Mouse (Mus musculus) small intestine, adult 2 months (tissue): ENCODE data around the gene Uckl1. TPM values are rescaled to one million over a fixed set of nuclear protein-coding genes. Genes with fewer than 3 reads are reported as not detected.

Source experiments
- H3K27ac ChIP-seq: fragments of 200-500 bp; 2 replicates; pipeline ENCODE4 v1.5.1; 2012; ENCODE audit warnings: low read depth, low read length, control low read depth, inconsistent platforms; ENCODE audit not compliant: insufficient read depth
- H3K27me3 ChIP-seq: fragments of 200-500 bp; 2 replicates; pipeline ENCODE4 v1.6.1; 2012; ENCODE audit warnings: mild to moderate bottlenecking, moderate library complexity, low read length, inconsistent platforms; ENCODE audit not compliant: control insufficient read depth, insufficient read depth
- H3K36me3 ChIP-seq: fragments of 200-500 bp; 2 replicates; pipeline ENCODE4 v1.6.1; 2012; ENCODE audit warnings: mild to moderate bottlenecking, low read length, control low read depth, inconsistent platforms; ENCODE audit not compliant: control insufficient read depth, insufficient read depth
- H3K4me1 ChIP-seq: fragments of 200-500 bp; 2 replicates; pipeline ENCODE4 v1.6.1; 2012; ENCODE audit warnings: low read length, inconsistent platforms, mixed read lengths; ENCODE audit not compliant: control insufficient read depth, insufficient read depth, insufficient read length
- H3K4me3 ChIP-seq: fragments of 200-500 bp; 2 replicates; pipeline ENCODE4 v1.5.1; 2012; ENCODE audit warnings: low read depth, mild to moderate bottlenecking, control low read depth, inconsistent platforms, low read length, moderate library complexity
- CTCF ChIP-seq: fragments of 200-500 bp; IDR thresholded peaks from 2 replicates; pipeline ENCODE4 v1.5.1; 2012; ENCODE audit warnings: low read depth, mild to moderate bottlenecking, control low read depth, inconsistent platforms, low read length, moderate library complexity, mixed read lengths; ENCODE audit not compliant: insufficient replicate concordance, insufficient read length; ENCODE audit errors: extremely low read depth
- POLR2A ChIP-seq: fragments of 200-500 bp; IDR thresholded peaks from 2 replicates; pipeline ENCODE4 v1.6.1; 2012; ENCODE audit warnings: low read depth, mild to moderate bottlenecking, control low read depth, inconsistent platforms, low read length, moderate library complexity
- WGBS: fragments of 180-500 bp; shearing (Covaris S2); methylation state at CpG from one replicate; pipeline ENCODE4 v1.1.7; 2018; 5-methylcytosine and 5-hydroxymethylcytosine counted together
- polyA plus RNA-seq: library from polyadenylated mRNA; depleted of rRNA; stranded (reverse); fragments of >200 nt; gene quantifications from 2 replicates; pipeline ENCODE4 v1.2.3, GENCODE M21; 2012

Gene Uckl1
- polyA plus RNA-seq, 1 experiment, result 149 TPM

GRCm38 (mm10) chr2:181582358-181582757 is 2.3 kb downstream of the Uckl1 start:
- no peaks in the 10 kb centered on the region for H3K27me3 ChIP-seq
- TF ChIP-seq POLR2A (no peak), CTCF (no peak)
- WGBS, result 85% methylated on average over 2 of the region's 2 CpGs
- H3K4me3 ChIP-seq, result no peak overlapping the region
- H3K36me3 ChIP-seq, result peaks cover 14% of the 10 kb centered on the region; the same call in 1 of the 2 replicates
- H3K4me1 ChIP-seq, result peaks cover 18% of the 10 kb centered on the region
- no peak overlapping the region for H3K27ac ChIP-seq

- H3K27me3 ChIP-seq, result no peaks in the 10 kb centered on the region
- H3K36me3 ChIP-seq, result peaks cover 7% of the 10 kb centered on the region; the same call in 1 of the 2 replicates
- no peak; the same call in 1 of the 2 replicates for TF ChIP-seq CTCF
- peak; percentile 56; the same call in 1 of the 2 replicates for TF ChIP-seq POLR2A
- WGBS, result under 1% methylated on average over 49 of the region's 49 CpGs
- H3K4me3 ChIP-seq, result peak overlapping the region; percentile 85
- H3K27ac ChIP-seq, result peak overlapping the region; percentile 92
- H3K4me1 ChIP-seq, result peaks cover 18% of the 10 kb centered on the region
These were observed 3.1 kb downstream of the Uckl1 start for GRCm38 (mm10) chr2:181581402-181582120.

GRCm38 (mm10) chr2:181581016-181581401 is 3.7 kb downstream of the Uckl1 start:
- H3K27ac ChIP-seq, result peak overlapping the region; percentile 92
- H3K4me1 ChIP-seq, result peaks cover 18% of the 10 kb centered on the region
- no peaks in the 10 kb centered on the region for H3K27me3 ChIP-seq
- WGBS, result 0% methylated on average over 11 of the region's 11 CpGs
- H3K36me3 ChIP-seq, result 0 out of 2 replicates have a peak, but pooled peaks cover 5% of the 10 kb centered on the region
- TF ChIP-seq POLR2A, result 0 out of 2 replicates have a peak, but pooled peaks have one; percentile 28
- peak; percentile 94 for TF ChIP-seq CTCF
- peak overlapping the region; percentile 85 for H3K4me3 ChIP-seq

- H3K4me1 ChIP-seq, result peaks cover 18% of the 10 kb centered on the region
- H3K4me3 ChIP-seq, result peak overlapping the region; percentile 85
- 0 out of 2 replicates have a peak, but pooled peaks cover 5% of the 10 kb centered on the region for H3K36me3 ChIP-seq
- H3K27me3 ChIP-seq, result no peaks in the 10 kb centered on the region
- 63% methylated on average over 5 of the region's 5 CpGs for WGBS
- peak overlapping the region; percentile 7; the same call in 1 of the 2 replicates for H3K27ac ChIP-seq
- TF ChIP-seq POLR2A (no peak), CTCF (no peak)
These were observed 4.4 kb downstream of the Uckl1 start for GRCm38 (mm10) chr2:181580131-181580772.

- 89% methylated on average over 1 of the region's 1 CpGs for WGBS
- Histone ChIP-seq H3K27me3 (no peaks in the 10 kb centered on the region), H3K4me1 (peaks cover 18% of the 10 kb centered on the region), H3K27ac (no peak overlapping the region), H3K4me3 (no peak overlapping the region), H3K36me3 (peaks cover 5% of the 10 kb centered on the region; the same call in 1 of the 2 replicates)
- TF ChIP-seq POLR2A, result no peak
- no peak for TF ChIP-seq CTCF
These were observed 5.0 kb downstream of the Uckl1 start for GRCm38 (mm10) chr2:181579681-181580080.

GRCm38 (mm10) chr2:181578790-181579618 is 5.7 kb downstream of the Uckl1 start:
- Histone ChIP-seq H3K36me3 (peaks cover 9% of the 10 kb centered on the region), H3K4me3 (no peak overlapping the region), H3K4me1 (peaks cover 18% of the 10 kb centered on the region), H3K27ac (no peak overlapping the region), H3K27me3 (no peaks in the 10 kb centered on the region)
- TF ChIP-seq CTCF, result no peak
- TF ChIP-seq POLR2A, result no peak
- 52% methylated on average over 5 of the region's 5 CpGs for WGBS
